Mouse (Mus musculus) thymus, adult 2 months (tissue): ENCODE data around the gene Dolpp1.

Source experiments
- CTCF ChIP-seq: fragments of 200-500 bp; IDR thresholded peaks from 2 replicates; pipeline ENCODE4 v1.5.1; 2012; ENCODE audit warnings: mild to moderate bottlenecking, control low read depth, low read length, moderate library complexity, borderline replicate concordance; ENCODE audit not compliant: control insufficient read depth, poor library complexity, insufficient read depth; ENCODE audit errors: extremely low read depth
- POLR2A ChIP-seq: fragments of 200-500 bp; IDR thresholded peaks from 2 replicates; pipeline ENCODE4 v1.6.1; 2012; ENCODE audit warnings: mild to moderate bottlenecking, low read length, control low read depth, moderate library complexity; ENCODE audit not compliant: control insufficient read depth, poor library complexity, insufficient read depth; ENCODE audit errors: extremely low read depth

GRCm38 (mm10) chr2:30414101-30414500 lies 22.0 kb downstream of the Dolpp1 start:
- no peak for TF ChIP-seq CTCF
- no peak for TF ChIP-seq POLR2A
